Mouse (Mus musculus) duodenum, adult 2 months (tissue): ENCODE results near the gene Bhlhe40. TPM values are rescaled to one million over a fixed set of nuclear protein-coding genes. Genes with fewer than 3 reads are reported as not detected.

ENCODE experiments used
- polyA plus RNA-seq: library from polyadenylated mRNA; depleted of rRNA; stranded (reverse); fragments of >200 nt; gene quantifications from 2 replicates; pipeline ENCODE4 v1.2.3, GENCODE M21; 2012; ENCODE audit warnings: low replicate concordance; rRNA removed

Bhlhe40 gene
- 17.4 and 21.0 TPM in 2 replicates for polyA plus RNA-seq

DNA sequence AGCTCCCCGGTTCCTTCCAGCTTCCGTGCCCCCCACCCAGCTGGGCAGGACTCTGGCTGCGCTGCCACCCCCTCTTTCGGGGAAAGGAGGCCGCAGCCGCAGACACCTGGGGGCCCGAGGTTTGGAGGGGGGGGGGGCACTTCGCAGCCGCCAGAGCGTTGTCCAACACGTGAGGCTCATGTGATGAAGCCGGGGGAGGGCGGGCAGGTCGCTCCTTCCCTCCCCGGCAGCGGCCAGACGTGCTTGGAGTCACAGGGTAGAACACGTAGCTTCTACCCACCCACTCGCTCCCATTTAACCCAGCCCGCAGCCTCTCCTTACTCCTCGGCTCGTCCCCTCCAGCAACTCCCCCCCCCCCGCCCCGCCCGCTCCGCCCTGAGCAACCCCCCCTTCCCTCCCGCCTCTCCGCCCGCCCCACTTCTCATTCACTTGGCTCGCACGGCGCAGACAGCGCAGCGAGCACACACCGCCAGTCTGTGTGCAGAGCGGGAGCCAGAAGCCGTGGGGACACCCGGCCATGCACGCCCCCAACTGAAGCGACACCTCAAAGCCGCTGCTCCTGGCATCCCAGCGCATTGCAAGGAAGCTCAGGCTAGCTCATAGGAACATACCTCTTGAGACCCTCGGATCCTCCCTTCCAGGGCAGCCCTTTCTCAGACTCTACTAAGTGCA lies at the start of gene Bhlhe40:
Gene Bhlhe40 (plus strand): TSS at position 424 of the 672 bp plus-strand sequence.

Other genes with a start within 250 kb of the Bhlhe40 start
- 3.8 and 6.7 TPM in 2 replicates for gene Arl8b, start 122.5 kb downstream of the Bhlhe40 start, polyA plus RNA-seq
- 24.9 and 48.1 TPM in 2 replicates for gene Edem1, start 168.0 kb downstream of the Bhlhe40 start, polyA plus RNA-seq